Mouse (Mus musculus) cortical plate, adult 2 months (tissue): ENCODE data around the gene Zcchc10. TPM values are rescaled to one million over a fixed set of nuclear protein-coding genes. Genes with fewer than 3 reads are reported as not detected.
A peak's percentile ranks its signal among the peaks of the same experiment; 100 is the strongest.

Experiments
- H3K27ac ChIP-seq: fragments of 200-500 bp; 2 replicates; pipeline ENCODE4 v1.5.1; 2012; ENCODE audit warnings: low read length, control low read depth, inconsistent platforms; ENCODE audit not compliant: insufficient read depth
- H3K4me1 ChIP-seq: fragments of 200-500 bp; 2 replicates; pipeline ENCODE4 v1.6.1; 2011; ENCODE audit warnings: low read length; ENCODE audit not compliant: control insufficient read depth, insufficient read depth
- H3K4me3 ChIP-seq: fragments of 200-500 bp; 2 replicates; pipeline ENCODE4 v1.5.1; 2011; ENCODE audit warnings: mild to moderate bottlenecking, low read length, control low read depth; ENCODE audit not compliant: insufficient read depth
- CTCF ChIP-seq: fragments of 200-500 bp; IDR thresholded peaks from 2 replicates; pipeline ENCODE4 v1.5.1; 2011; ENCODE audit warnings: mild to moderate bottlenecking, control low read depth, low read length; ENCODE audit not compliant: insufficient read depth; ENCODE audit errors: extremely low read depth
- POLR2A ChIP-seq: fragments of 200-500 bp; IDR thresholded peaks from 2 replicates; pipeline ENCODE4 v1.6.1; 2011; ENCODE audit warnings: mild to moderate bottlenecking, low read length, control low read depth; ENCODE audit not compliant: insufficient read depth; ENCODE audit errors: extremely low read depth
- polyA plus RNA-seq: library from polyadenylated mRNA; depleted of rRNA; stranded (reverse); fragments of >200 nt; gene quantifications from 2 replicates; pipeline ENCODE4 v1.2.3, GENCODE M21; 2012

Gene Zcchc10
- polyA plus RNA-seq, 1 experiment = 11.2 TPM

GRCm38 (mm10) chr11:53299551-53300329 is 24.7 kb upstream of the Zcchc10 start:
- TF ChIP-seq POLR2A (no peak), CTCF (no peak)
- H3K4me3 ChIP-seq = peak overlapping the region; percentile 47
- H3K27ac ChIP-seq = peak overlapping the region; percentile 61

GRCm38 (mm10) chr11:53300330-53301166 is 23.9 kb upstream of the Zcchc10 start, which contains the start of gene Hspa4:
Hspa4 (minus strand) TSS chr11:53300457.
- peak within 1 kb of the TSS; percentile 47 for H3K4me3 ChIP-seq
- H3K27ac ChIP-seq = peak within 1 kb of the TSS; percentile 95
- H3K4me1 ChIP-seq = peaks cover 7% of the 10 kb centered on the region
- TF ChIP-seq CTCF = no peak
- peak; percentile 96 for TF ChIP-seq POLR2A

More at GRCm38 (mm10) chr11:53299551-53300329, 24.7 kb upstream of the Zcchc10 start:
- peaks cover 7% of the 10 kb centered on the region for H3K4me1 ChIP-seq

- TF ChIP-seq POLR2A = no peak
- no peak for TF ChIP-seq CTCF
- Histone ChIP-seq H3K4me3 (peak overlapping the region; percentile 47), H3K27ac (peak overlapping the region; percentile 95), H3K4me1 (peaks cover 7% of the 10 kb centered on the region)
These were observed 23.3 kb upstream of the Zcchc10 start for GRCm38 (mm10) chr11:53301167-53301515.

- no peak overlapping the region for H3K4me3 ChIP-seq
- TF ChIP-seq CTCF = no peak
- TF ChIP-seq POLR2A = no peak
- no peak overlapping the region for H3K27ac ChIP-seq
- peaks cover 1% of the 10 kb centered on the region; the same call in 1 of the 2 replicates for H3K4me1 ChIP-seq
These were observed 20.2 kb upstream of the Zcchc10 start for GRCm38 (mm10) chr11:53304044-53304840.

GRCm38 (mm10) chr11:53306965-53307364 is 17.5 kb upstream of the Zcchc10 start:
- no peak overlapping the region for H3K4me3 ChIP-seq
- TF ChIP-seq CTCF (no peak), POLR2A (no peak)
- H3K27ac ChIP-seq = no peak overlapping the region; the same call in 1 of the 2 replicates
- no peaks in the 10 kb centered on the region; the same call in 1 of the 2 replicates for H3K4me1 ChIP-seq

- no peaks in the 10 kb centered on the region; the same call in 1 of the 2 replicates for H3K4me1 ChIP-seq
- H3K27ac ChIP-seq = peak overlapping the region; percentile 74; the same call in 1 of the 2 replicates
- TF ChIP-seq CTCF (no peak), POLR2A (no peak)
- H3K4me3 ChIP-seq = no peak overlapping the region
These were observed 16.9 kb upstream of the Zcchc10 start for GRCm38 (mm10) chr11:53307558-53308065.

- H3K27ac ChIP-seq = 0 out of 2 replicates have a peak overlapping the region, but pooled peaks have one; percentile 36
- H3K4me1 ChIP-seq = no peaks in the 10 kb centered on the region; the same call in 1 of the 2 replicates
- H3K4me3 ChIP-seq = no peak overlapping the region
- TF ChIP-seq CTCF (no peak), POLR2A (no peak)
These were observed 16.1 kb upstream of the Zcchc10 start for GRCm38 (mm10) chr11:53308251-53308864.

- H3K4me3 ChIP-seq = no peak overlapping the region
- no peak overlapping the region for H3K27ac ChIP-seq
- TF ChIP-seq CTCF (no peak), POLR2A (no peak)
- no peaks in the 10 kb centered on the region; the same call in 1 of the 2 replicates for H3K4me1 ChIP-seq
These were observed 15.6 kb upstream of the Zcchc10 start for GRCm38 (mm10) chr11:53308884-53309310.
